Mouse (Mus musculus) left cerebral cortex, adult 2 months (tissue): ENCODE measurements at regions not wholly inside any gene's neighbourhood (a gene's known extent, or its start where the extent isn't known, plus 50 kb on each side); places are given as distances from the start of the nearest gene placed in this dataset.
"Not testable (repeated sequence)": the region's sequence is repeated elsewhere in the genome, so short reads cannot be mapped to it uniquely, and the experiment has no call there.

Experiments used
- DNase-seq, 2 experiments: peaks; one replicate each; pipeline ENCODE4 v3.0.0; 2021 to 2022; ENCODE audit warnings: low spot score in 2 of 2, mixed read lengths in 1 of 2; ENCODE audit errors: extremely low spot score in 1 of 2
- H3K27ac ChIP-seq: fragments of 200-600 bp; 2 replicates; pipeline ENCODE4 v1.8.1; 2022
- H3K4me3 ChIP-seq: fragments of 200-600 bp; 2 replicates; pipeline ENCODE4 v1.8.1; 2022
- CTCF ChIP-seq: fragments of 200-600 bp; IDR thresholded peaks from 2 replicates; pipeline ENCODE4 v1.8.1; 2022; ENCODE audit warnings: antibody characterized with exemption, mild to moderate bottlenecking, moderate library complexity
- intact Hi-C: fragments of 180-260 bp; cut with DNase I; formaldehyde crosslinking; loops from one replicate; pipeline ENCODE4 v1.15.1; 2025

GRCm38 (mm10) chr10:15886150-15886549 is 1168.1 kb upstream of the Gje1 start:
- Histone ChIP-seq H3K4me3 (no peak overlapping the region), H3K27ac (no peak overlapping the region)
- DNase-seq: no peak
- intact Hi-C loops: no loop called here
- no peak for TF ChIP-seq CTCF

GRCm38 (mm10) chr10:15868063-15868462 is 1150.0 kb upstream of the Gje1 start:
- Histone ChIP-seq H3K4me3 (no peak overlapping the region), H3K27ac (peak overlapping the region; percentile 51; the same call in 1 of the 2 replicates)
- peak in 1 of 2 experiments; percentile 12 for DNase-seq
- no peak for TF ChIP-seq CTCF
- intact Hi-C loops: no loop called here

DNA sequence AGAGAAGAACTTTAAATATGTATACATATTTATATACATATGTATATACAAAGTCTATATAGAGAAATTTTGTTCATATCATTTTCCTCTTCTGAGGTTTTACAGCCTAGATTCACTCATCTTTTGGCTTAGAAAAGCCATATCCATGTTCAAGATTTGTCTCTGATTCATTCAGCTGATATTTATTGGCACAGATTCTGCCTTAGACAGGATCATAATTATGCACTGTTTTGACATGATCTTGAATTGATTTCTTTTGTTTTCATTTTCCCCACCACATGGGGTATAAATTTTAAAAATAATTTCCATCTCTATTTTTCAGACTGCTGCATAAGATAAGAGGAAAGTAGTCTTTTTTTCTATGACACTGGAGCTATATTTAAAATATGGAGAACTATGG is 1148.9 kb upstream of the Gje1 start:
- no peak for DNase-seq
- Histone ChIP-seq H3K4me3 (no peak overlapping the region), H3K27ac (no peak overlapping the region)
- TF ChIP-seq CTCF: no peak
- intact Hi-C loops: no loop called here

DNA sequence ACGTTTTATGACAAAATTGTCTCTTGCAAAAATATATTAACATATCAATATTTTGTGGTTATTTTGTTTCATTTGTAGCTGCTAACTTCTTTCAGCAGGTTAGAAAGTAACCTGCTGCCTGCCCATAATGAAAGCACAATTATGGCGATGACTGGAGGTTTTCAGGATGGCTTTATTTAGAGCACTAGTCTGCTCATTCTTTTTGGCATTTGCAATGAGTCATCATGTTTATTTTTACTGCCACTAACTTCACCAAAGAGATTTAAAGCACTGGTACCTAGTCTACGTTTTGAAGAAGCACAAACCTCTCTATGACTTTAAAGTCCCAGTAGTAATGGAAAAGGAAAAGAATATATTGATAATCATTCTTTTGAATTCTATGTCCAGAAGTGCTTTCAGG is 1123.4 kb upstream of the Gje1 start:
- no peak for TF ChIP-seq CTCF
- Histone ChIP-seq H3K27ac (no peak overlapping the region), H3K4me3 (no peak overlapping the region)
- intact Hi-C loops: no loop called here
- no peak for DNase-seq

- Histone ChIP-seq H3K4me3 (no peak overlapping the region), H3K27ac (no peak overlapping the region)
- no peak for TF ChIP-seq CTCF
- DNase-seq: no peak
- intact Hi-C loops: no loop called here
Measured at GRCm38 (mm10) chr10:15832338-15832737, 1114.3 kb upstream of the Gje1 start.

- Histone ChIP-seq H3K27ac (no peak overlapping the region), H3K4me3 (no peak overlapping the region)
- intact Hi-C loops: no loop called here
- no peak for TF ChIP-seq CTCF
- no peak for DNase-seq
Measured at GRCm38 (mm10) chr10:15825457-15825856, 1107.4 kb upstream of the Gje1 start.

- no peak overlapping the region for H3K4me3 ChIP-seq
- intact Hi-C loops: loop anchor here (10.0 kb wide), 3 partner anchors 502 to 1918 kb away; partner anchors contain the start of gene Cited2
- no peak overlapping the region; the same call in 1 of the 2 replicates for H3K27ac ChIP-seq
- no peak for TF ChIP-seq CTCF
- DNase-seq: no peak
Measured at GRCm38 (mm10) chr10:15807271-15807670, 1089.3 kb upstream of the Gje1 start.

GRCm38 (mm10) chr10:15805791-15806190 is 1087.8 kb upstream of the Gje1 start:
- no peak for DNase-seq

DNA sequence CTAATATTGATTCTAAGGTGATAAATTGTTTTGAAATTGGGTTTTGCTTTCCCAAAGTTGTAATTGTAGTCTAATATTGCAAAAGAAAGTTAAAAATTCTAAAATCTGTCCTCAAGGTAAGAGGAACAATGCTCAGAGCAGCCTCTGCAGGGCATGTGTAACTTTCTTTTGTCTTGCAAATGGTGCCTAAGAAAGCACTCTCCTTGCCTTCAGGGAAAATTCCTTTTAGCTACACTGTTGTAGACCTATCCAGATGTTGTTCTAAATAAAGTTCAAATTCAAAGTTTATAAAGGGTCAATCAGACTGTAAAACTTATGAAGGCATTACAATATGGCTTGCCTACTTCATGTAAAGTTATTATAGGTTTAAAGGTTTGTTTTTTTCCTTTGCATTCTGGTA is 1075.2 kb upstream of the Gje1 start:
- DNase-seq, intact Hi-C loops, H3K4me3 ChIP-seq, H3K27ac ChIP-seq: not testable (repeated sequence)

More at GRCm38 (mm10) chr10:15805791-15806190, 1087.8 kb upstream of the Gje1 start:
- Histone ChIP-seq H3K4me3 (no peak overlapping the region), H3K27ac (no peak overlapping the region; the same call in 1 of the 2 replicates)
- intact Hi-C loops: loop anchor here (10.0 kb wide), 3 partner anchors 501 to 1919 kb away; partner anchors contain the start of gene Cited2
- no peak for TF ChIP-seq CTCF

- no peak for TF ChIP-seq CTCF
Measured at GRCm38 (mm10) chr10:15791473-15792269, 1073.7 kb upstream of the Gje1 start.

DNA sequence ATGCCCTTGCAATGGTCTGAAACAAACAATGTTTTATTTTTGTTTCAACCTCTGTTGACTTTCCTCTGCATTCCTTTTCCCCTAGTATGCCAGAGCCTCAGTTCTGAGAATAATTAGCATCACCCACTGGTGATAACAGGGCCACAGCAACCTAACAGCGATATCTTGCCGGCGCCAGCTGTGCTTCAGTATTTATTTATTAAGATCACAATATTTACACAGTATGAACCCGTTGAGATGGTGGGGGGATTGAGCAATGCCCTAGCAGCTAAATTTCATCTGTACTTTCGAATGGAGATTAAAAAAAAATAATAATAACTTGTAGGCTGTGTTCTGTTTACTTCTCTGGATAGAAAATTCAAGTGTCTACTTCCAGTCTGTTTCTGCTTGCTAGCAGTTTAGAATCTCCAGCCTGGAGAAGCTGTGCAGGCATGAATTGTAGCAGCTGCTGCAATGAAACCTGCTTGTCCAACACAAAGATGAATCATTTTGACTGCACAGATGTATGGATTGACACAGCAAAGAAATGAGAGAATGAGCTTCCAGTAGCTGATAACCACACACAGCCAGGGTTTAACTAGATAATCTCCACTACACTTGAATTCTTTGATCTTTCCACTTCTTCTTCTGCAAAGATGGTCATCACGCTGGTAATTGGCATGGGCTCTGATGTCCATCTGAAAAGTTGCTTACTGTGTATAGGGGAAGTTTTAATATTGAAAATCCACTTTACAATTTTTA is 1042.1 kb upstream of the Gje1 start:
- Histone ChIP-seq H3K4me3 (no peak overlapping the region), H3K27ac (no peak overlapping the region)
- DNase-seq: peak in 1 of 2 experiments; percentile 6
- intact Hi-C loops: no loop called here
- no peak for TF ChIP-seq CTCF

More at GRCm38 (mm10) chr10:15791473-15792269, 1073.7 kb upstream of the Gje1 start:
- intact Hi-C loops: no loop called here
- Histone ChIP-seq H3K4me3 (no peak overlapping the region), H3K27ac (no peak overlapping the region)
- no peak for DNase-seq

DNA sequence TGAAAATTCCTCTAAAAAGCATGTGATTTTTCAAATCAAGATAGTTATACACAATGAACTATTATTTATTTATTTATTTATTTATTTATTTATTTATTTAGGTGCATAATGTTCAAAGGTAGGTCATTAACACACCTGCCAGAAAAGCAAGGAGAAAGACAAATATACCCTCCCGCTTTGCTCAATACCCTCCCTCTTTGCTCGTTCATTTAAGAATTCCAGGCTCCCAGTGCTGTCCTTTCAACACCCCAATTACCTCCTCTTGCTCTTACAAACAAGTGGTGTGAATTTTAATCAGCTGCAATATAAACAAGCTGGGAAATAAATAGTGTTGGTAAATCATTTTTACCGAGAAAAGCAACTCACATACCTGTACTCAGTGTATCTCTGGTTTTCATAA is 1041.6 kb upstream of the Gje1 start:
- intact Hi-C loops: no loop called here
- Histone ChIP-seq H3K27ac (no peak overlapping the region), H3K4me3 (no peak overlapping the region)
- no peak for DNase-seq
- TF ChIP-seq CTCF: no peak
